8 mouse cellular contexts compared by ENCODE assay signal in genomic region chr7:126271712-126272683, GRCm38 (mm10). TPM values are rescaled to one million over a fixed set of nuclear protein-coding genes. Genes with fewer than 3 reads are reported as not detected.
A peak's percentile ranks its signal among the peaks of the same experiment; 100 is the strongest.
DNase-seq lines count a peak whose midpoint lies in the region; ATAC-seq lines count a peak whose summit lies in the region.

TSS of gene Sbk1 (plus strand) at chr7:126272619.

- peak within 1 kb of the TSS; percentile 94 for H3K27ac ChIP-seq in embryonic facial prominence, embryonic 13.5 days
- peak within 1 kb of the TSS; percentile 98 for H3K27ac ChIP-seq in limb, embryonic 10.5 days
- peak within 1 kb of the TSS; percentile 97 for H3K27ac ChIP-seq in midbrain, embryonic 12.5 days (replicated peaks)

- H3K36me3 ChIP-seq in embryonic facial prominence, embryonic 13.5 days, result peaks cover 21% of the 10 kb centered on the region
- H3K36me3 ChIP-seq in limb, embryonic 10.5 days, result peaks cover 31% of the 10 kb centered on the region
- H3K36me3 ChIP-seq in midbrain, embryonic 12.5 days, result peaks cover 22% of the 10 kb centered on the region

- WGBS in embryonic facial prominence, embryonic 13.5 days, result under 1% methylated on average over 81 of the region's 85 CpGs
- WGBS in limb, embryonic 10.5 days, result 6% methylated on average over 85 of the region's 85 CpGs
- under 1% methylated on average over 62 of the region's 85 CpGs for WGBS in midbrain, embryonic 12.5 days

- ATAC-seq in embryonic facial prominence, embryonic 13.5 days (ENCODE audit: insufficient number of reproducible peaks, insufficient read depth, low FRiP score, low TSS enrichment, low read depth), result peak; percentile 89
- ATAC-seq in midbrain, embryonic 12.5 days (ENCODE audit: low FRiP score, low read depth), result peak; percentile 91

- peak within 1 kb of the TSS; percentile 78 for H3K4me2 ChIP-seq in embryonic facial prominence, embryonic 13.5 days
- H3K4me2 ChIP-seq in midbrain, embryonic 12.5 days (replicated peaks), result peak within 1 kb of the TSS; percentile 87

- H3K9ac ChIP-seq in embryonic facial prominence, embryonic 13.5 days, result peak within 1 kb of the TSS; percentile 99
- peak within 1 kb of the TSS; percentile 100 for H3K9ac ChIP-seq in midbrain, embryonic 12.5 days (replicated peaks)

- no peaks in the 10 kb centered on the region for H3K27me3 ChIP-seq in embryonic facial prominence, embryonic 13.5 days
- peaks cover 10% of the 10 kb centered on the region; the same call in 1 of the 2 replicates for H3K27me3 ChIP-seq in limb, embryonic 10.5 days (ENCODE audit: low read depth, poor library complexity, severe bottlenecking)
- peaks cover 7% of the 10 kb centered on the region; the same call in 1 of the 2 replicates for H3K27me3 ChIP-seq in midbrain, embryonic 12.5 days

- peak within 1 kb of the TSS; percentile 98 for H3K4me3 ChIP-seq in embryonic facial prominence, embryonic 13.5 days
- H3K4me3 ChIP-seq in limb, embryonic 10.5 days, result peak within 1 kb of the TSS; percentile 96
- peak within 1 kb of the TSS; percentile 99 for H3K4me3 ChIP-seq in midbrain, embryonic 12.5 days

- H3K9me3 ChIP-seq in embryonic facial prominence, embryonic 13.5 days, result no peaks in the 10 kb centered on the region
- H3K9me3 ChIP-seq in limb, embryonic 10.5 days (replicated peaks), result no peaks in the 10 kb centered on the region
- no peaks in the 10 kb centered on the region for H3K9me3 ChIP-seq in midbrain, embryonic 12.5 days

- H3K4me1 ChIP-seq in embryonic facial prominence, embryonic 13.5 days, result peaks cover 45% of the 10 kb centered on the region
- peaks cover 58% of the 10 kb centered on the region for H3K4me1 ChIP-seq in limb, embryonic 10.5 days
- peaks cover 44% of the 10 kb centered on the region for H3K4me1 ChIP-seq in midbrain, embryonic 12.5 days

- DNase-seq in 3134 (ENCODE audit: extremely low read depth, insufficient read length, low spot score), result peak; percentile 81
- peak; percentile 77 for DNase-seq in adrenal gland, postnatal 4 days (ENCODE audit: low spot score in 2 of 2)
- peak; percentile 95 for DNase-seq in heart, adult 18-20 months
- peak; percentile 95 for DNase-seq in kidney, adult 18-20 months
- peak; percentile 96 for DNase-seq in limb, embryonic 10.5 days (ENCODE audit: low spot score)
- DNase-seq in skeletal muscle tissue, adult 2 months (ENCODE audit: low read depth, low spot score), result peak; percentile 79

RNA-seq across cellular contexts. Expression of gene Sbk1, which starts in this region (rescaled TPM):
- total RNA-seq in adrenal gland, postnatal 4 days (2021), result 10 to 100 TPM; 60.4 to 60.6 TPM
- 54.3 and 58.9 TPM in 2 replicates for polyA plus RNA-seq in embryonic facial prominence, embryonic 13.5 days (2015; fragmentation: Nextera tagmentation; extraction: Ambion mirVana)
- total RNA-seq in heart, adult 18-20 months (2021), result 10 to 100 TPM; 72.3 to 73.8 TPM
- 83.4 and 122 TPM in 2 replicates for polyA plus RNA-seq in limb, embryonic 10.5 days (2016; fragmentation: Nextera tagmentation; extraction: Ambion mirVana)
- 276 and 311 TPM in 2 replicates for polyA plus RNA-seq in midbrain, embryonic 12.5 days (2016; fragmentation: Nextera tagmentation; extraction: Ambion mirVana)

Comparison
In these comparisons a context has a peak if more than half of its experiments do, and no peak if none do; other contexts are left out.
1. Peak in every context shown above with its lines: DNase-seq, ATAC-seq, H3K4me3 ChIP-seq and H3K27ac ChIP-seq.